Mouse (Mus musculus) megakaryocyte, embryonic 14.5 days (primary cell): ENCODE measurements around the gene Hfe2. TPM values are rescaled to one million over a fixed set of nuclear protein-coding genes. Genes with fewer than 3 reads are reported as not detected.
"Not testable (repeated sequence)": the region's sequence is repeated elsewhere in the genome, so short reads cannot be mapped to it uniquely, and the experiment has no call there.

Experiments
- H3K27me3 ChIP-seq: replicated peaks from 2 replicates; pipeline ENCODE3; 2012; ENCODE audit warnings: inconsistent platforms
- H3K36me3 ChIP-seq: replicated peaks from 2 replicates; pipeline ENCODE3; 2012; ENCODE audit warnings: low read length, inconsistent platforms, mixed read lengths
- H3K4me1 ChIP-seq: 2 replicates; pipeline ENCODE4 v1.6.1; 2012; ENCODE audit warnings: inconsistent platforms
- H3K4me3 ChIP-seq: replicated peaks from 2 replicates; pipeline ENCODE3; 2012; ENCODE audit warnings: moderate library complexity, mild to moderate bottlenecking, inconsistent platforms
- H3K9me3 ChIP-seq: 2 replicates; pipeline ENCODE4 v1.6.1; 2012; ENCODE audit warnings: inconsistent platforms
- FLI1 ChIP-seq: IDR thresholded peaks from 2 replicates; pipeline ENCODE4 v1.6.1; 2012; ENCODE audit warnings: low read length, inconsistent platforms, mixed read lengths
- GATA1 ChIP-seq: IDR thresholded peaks from 3 replicates; pipeline ENCODE4 v1.6.1; 2012; ENCODE audit warnings: mixed read lengths, low read length, inconsistent platforms, borderline replicate concordance
- polyA plus RNA-seq: library from polyadenylated mRNA; stranded (reverse); fragments of >175 nt; gene quantifications from 2 replicates; pipeline ENCODE4 v1.2.3, GENCODE M21; 2012; ENCODE audit warnings: low replicate concordance; ENCODE audit not compliant: insufficient read depth

The Hfe2 gene
- polyA plus RNA-seq, 1 experiment = 21.2 TPM

DNA sequence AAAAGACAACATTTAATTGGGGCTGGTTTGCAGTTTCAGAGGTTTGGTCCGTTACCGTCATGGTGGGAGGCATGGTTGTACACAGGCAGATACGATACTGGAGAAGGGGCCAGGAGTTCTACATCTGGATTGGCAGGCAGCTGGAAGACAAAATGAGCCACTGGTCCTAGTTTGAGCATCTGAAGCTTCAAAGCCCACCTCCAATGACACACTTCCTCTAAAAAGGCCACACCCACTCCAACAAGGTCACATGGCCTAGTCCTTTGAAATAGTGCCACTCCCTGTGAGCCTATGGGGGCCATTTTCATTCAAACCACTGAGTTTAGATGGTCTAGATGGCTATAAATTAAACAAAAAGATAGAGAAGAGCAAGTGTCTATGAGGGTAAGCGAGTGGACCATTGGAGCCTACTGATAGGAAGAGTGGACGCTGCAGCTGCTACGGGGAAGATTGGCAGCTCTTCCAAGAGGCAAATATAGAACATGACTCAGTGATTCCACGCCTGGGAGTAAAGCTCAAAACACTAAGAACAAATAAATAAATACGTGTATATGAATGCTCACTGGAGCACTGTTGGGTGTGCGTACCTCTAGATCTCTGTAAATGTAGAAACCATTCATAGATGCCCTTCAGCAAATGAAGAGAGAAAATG lies 18.4 kb upstream of the Hfe2 start:
- H3K4me1 ChIP-seq = peaks cover 25% of the 10 kb centered on the region
- TF ChIP-seq GATA1 (no peak), FLI1 (no peak)
- no peaks in the 10 kb centered on the region for H3K36me3 ChIP-seq
- H3K27me3 ChIP-seq = no peaks in the 10 kb centered on the region
- peak overlapping the region; percentile 62 for H3K4me3 ChIP-seq
- no peaks in the 10 kb centered on the region; the same call in 1 of the 2 replicates for H3K9me3 ChIP-seq

- not testable (repeated sequence) for H3K36me3 ChIP-seq, H3K4me3 ChIP-seq, H3K27me3 ChIP-seq, H3K9me3 ChIP-seq
- peaks cover 19% of the 10 kb centered on the region for H3K4me1 ChIP-seq
Measured at GRCm38 (mm10) chr3:96507966-96508365, 17.0 kb upstream of the Hfe2 start.

DNA sequence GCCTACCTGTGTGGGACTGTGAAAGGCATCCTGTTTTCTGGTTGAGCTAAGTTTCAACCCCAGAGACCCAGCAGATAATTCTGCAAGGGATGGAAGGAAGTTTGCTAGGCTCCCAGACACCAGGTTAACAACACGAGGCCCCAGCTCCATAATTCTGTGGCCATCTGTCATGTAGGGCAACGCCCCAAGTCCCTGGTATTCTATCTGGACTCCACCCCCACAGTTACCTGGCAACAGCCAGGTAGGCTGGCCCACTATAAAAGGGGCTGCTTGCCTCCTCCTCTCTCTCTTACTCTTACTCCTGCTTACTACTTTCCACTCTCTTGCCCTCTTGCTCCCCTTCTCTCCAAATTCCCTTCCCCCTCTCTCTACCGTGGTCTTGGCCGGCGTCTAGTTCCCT lies 4.8 kb upstream of the Hfe2 start:
- H3K9me3 ChIP-seq = peaks cover 6% of the 10 kb centered on the region
- peaks cover 10% of the 10 kb centered on the region for H3K4me1 ChIP-seq
- peaks cover 34% of the 10 kb centered on the region for H3K27me3 ChIP-seq
- no peak overlapping the region for H3K4me3 ChIP-seq
- no peak for TF ChIP-seq FLI1
- TF ChIP-seq GATA1 = no peak
- H3K36me3 ChIP-seq = no peaks in the 10 kb centered on the region

- Histone ChIP-seq H3K4me1 (peaks cover 20% of the 10 kb centered on the region), H3K36me3 (no peaks in the 10 kb centered on the region), H3K9me3 (peaks cover 6% of the 10 kb centered on the region), H3K4me3 (no peak overlapping the region), H3K27me3 (peaks cover 48% of the 10 kb centered on the region)
- no peak for TF ChIP-seq GATA1
- no peak for TF ChIP-seq FLI1
Measured at GRCm38 (mm10) chr3:96522149-96522548, 2.8 kb upstream of the Hfe2 start.

DNA sequence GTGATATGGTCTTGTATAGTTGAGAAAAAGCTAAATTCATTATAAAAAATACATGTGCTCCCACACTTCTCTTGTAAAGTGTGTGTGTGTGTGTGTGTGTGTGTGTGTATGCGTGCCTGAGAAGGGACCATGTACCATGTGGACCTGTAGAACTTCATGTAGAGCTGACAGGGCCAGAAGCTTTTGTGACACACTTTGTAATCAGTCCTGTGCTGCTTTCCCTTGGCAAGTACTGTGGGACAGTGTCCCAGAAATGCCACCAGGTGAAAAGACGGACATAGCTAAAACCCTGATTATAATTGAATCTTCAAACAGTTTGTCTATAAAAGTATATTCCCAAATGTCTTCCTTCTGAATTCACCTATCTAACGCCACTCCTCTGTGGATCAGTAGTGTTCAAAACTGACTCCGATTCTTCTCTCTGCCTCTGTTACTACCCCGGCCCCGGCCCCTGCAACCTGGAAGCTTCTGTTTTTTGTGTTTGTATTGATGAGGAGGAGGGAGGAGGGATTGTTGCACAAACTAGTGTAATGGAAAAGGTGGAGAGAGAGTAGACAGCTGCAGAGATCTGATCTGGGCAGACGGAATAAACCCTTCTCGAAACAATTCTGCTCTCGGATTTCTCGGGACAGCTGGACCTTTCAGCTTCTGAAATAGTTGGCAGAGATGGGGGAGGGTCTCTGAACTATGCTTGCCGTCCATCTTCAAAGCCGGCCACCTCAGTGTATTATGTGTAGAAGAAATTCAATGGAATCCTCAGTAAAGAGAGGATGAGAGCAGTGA lies 753 bp upstream of the Hfe2 start:
- H3K27me3 ChIP-seq = peaks cover 63% of the 10 kb centered on the region

DNA sequence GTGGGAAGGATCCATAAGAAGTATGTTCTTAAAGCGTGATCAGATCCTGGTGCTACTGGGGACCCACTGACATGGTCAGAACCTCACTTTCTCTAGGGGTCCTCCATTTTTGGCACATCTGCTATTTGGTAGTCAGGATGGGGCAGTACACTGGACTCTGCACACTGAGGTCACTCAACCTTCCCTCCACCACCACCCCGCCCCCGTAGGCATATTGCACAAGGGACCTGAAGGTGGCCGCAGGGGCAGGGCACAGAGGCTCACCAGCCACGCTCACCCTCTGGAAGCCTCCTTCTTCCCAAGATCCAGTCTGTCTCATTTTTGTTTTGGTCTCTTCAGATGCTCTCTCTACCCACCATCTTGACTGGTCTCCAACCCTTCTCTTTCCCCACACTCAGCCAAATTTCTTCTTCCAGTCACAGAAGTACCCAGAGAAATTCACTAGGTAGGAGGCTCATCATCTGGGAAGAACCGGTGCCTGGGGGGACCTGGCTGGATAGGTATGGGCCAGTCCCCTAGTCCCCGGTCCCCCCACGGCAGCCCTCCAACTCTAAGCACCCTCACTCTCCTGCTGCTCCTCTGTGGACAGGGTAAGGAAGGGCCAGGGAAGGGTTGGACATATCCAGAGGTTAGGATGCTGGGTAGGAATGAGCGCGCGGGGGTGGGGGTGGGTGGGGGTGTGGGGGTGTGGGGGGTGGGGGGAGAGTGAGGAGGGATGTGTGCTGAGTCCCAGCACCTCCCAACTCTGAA lies 1.2 kb downstream of the Hfe2 start:
- no peak for TF ChIP-seq FLI1
- TF ChIP-seq GATA1 = no peak
- Histone ChIP-seq H3K9me3 (0 out of 2 replicates have a peak, but pooled peaks cover 5% of the 10 kb centered on the region), H3K4me1 (peaks cover 30% of the 10 kb centered on the region), H3K4me3 (peak overlapping the region; percentile 85), H3K27me3 (peaks cover 72% of the 10 kb centered on the region), H3K36me3 (no peaks in the 10 kb centered on the region)

More for the DNA sequence above, 753 bp upstream of the Hfe2 start:
- H3K4me3 ChIP-seq = no peak overlapping the region
- no peaks in the 10 kb centered on the region for H3K36me3 ChIP-seq
- H3K4me1 ChIP-seq = peaks cover 30% of the 10 kb centered on the region
- 0 out of 2 replicates have a peak, but pooled peaks cover 5% of the 10 kb centered on the region for H3K9me3 ChIP-seq
- TF ChIP-seq FLI1 (no peak), GATA1 (no peak)

DNA sequence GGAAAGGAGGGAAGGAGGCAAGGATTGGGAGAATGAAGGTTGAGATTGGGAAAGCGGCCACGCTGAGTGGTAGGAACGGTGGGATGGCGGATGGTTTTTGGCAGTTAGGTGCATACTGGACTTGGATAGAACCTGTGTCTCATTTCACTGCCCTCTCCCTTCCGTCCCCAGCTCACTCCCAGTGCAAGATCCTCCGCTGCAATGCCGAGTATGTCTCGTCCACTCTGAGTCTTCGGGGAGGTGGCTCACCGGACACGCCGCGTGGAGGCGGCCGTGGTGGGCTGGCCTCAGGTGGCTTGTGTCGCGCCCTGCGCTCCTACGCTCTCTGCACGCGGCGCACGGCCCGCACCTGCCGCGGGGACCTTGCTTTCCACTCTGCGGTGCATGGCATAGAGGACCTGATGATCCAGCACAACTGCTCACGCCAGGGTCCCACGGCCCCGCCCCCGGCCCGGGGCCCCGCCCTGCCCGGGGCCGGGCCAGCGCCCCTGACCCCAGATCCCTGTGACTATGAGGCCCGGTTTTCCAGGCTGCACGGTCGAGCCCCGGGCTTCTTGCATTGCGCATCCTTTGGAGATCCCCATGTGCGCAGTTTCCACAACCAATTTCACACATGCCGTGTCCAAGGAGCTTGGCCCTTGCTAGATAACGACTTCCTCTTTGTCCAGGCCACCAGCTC lies 2.0 kb downstream of the Hfe2 start:
- TF ChIP-seq FLI1 = no peak
- no peak for TF ChIP-seq GATA1
- H3K27me3 ChIP-seq = peaks cover 78% of the 10 kb centered on the region

DNA sequence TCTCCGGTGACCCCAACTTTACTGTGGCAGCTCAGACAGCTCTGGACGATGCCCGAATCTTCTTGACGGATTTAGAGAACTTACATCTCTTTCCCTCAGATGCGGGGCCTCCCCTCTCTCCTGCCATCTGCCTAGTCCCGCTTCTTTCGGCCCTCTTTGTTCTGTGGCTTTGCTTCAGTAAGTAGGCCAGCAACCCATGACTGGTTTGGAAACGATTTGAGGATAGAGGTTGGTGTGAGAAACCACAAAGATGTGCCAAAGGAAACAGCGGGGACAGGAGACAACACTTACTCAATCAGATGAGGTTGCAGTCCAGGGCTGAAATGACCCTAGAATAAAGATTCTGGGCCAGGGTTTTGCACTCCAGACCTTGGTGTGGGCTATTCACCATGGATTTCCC lies 3.5 kb downstream of the Hfe2 start:
- H3K27me3 ChIP-seq = peaks cover 84% of the 10 kb centered on the region
- TF ChIP-seq GATA1 = no peak
- no peak for TF ChIP-seq FLI1
- no peak overlapping the region for H3K4me3 ChIP-seq
- no peaks in the 10 kb centered on the region for H3K36me3 ChIP-seq
- H3K4me1 ChIP-seq = peaks cover 30% of the 10 kb centered on the region
- 0 out of 2 replicates have a peak, but pooled peaks cover 5% of the 10 kb centered on the region for H3K9me3 ChIP-seq

More for the DNA sequence above, 2.0 kb downstream of the Hfe2 start:
- H3K9me3 ChIP-seq = 0 out of 2 replicates have a peak, but pooled peaks cover 5% of the 10 kb centered on the region
- H3K36me3 ChIP-seq = no peaks in the 10 kb centered on the region
- H3K4me3 ChIP-seq = peak overlapping the region; percentile 85
- H3K4me1 ChIP-seq = peaks cover 30% of the 10 kb centered on the region

DNA sequence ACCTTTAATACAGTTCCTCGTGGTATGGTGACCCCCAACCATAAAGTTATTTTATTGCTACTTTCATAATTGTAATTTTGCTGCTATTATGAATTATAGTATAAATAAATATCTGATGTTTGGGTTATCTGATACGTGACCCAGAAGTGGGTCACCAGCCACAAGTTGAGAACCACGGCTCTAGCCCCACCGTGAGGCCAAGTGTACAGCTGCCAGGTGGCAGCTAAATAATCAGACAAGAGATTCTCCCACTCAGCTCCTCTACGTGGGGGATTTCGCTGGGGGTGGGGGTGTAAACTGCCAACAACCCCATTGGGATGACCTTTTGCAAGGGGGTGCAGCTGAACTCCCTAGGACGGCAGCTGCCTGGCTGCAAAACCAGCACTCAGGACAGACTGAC lies 7.1 kb downstream of the Hfe2 start:
- H3K9me3 ChIP-seq = peaks cover 8% of the 10 kb centered on the region; the same call in 1 of the 2 replicates
- TF ChIP-seq FLI1 = no peak
- TF ChIP-seq GATA1 = no peak
- H3K4me3 ChIP-seq = no peak overlapping the region
- H3K4me1 ChIP-seq = peaks cover 12% of the 10 kb centered on the region
- H3K36me3 ChIP-seq = no peaks in the 10 kb centered on the region
- H3K27me3 ChIP-seq = peaks cover 56% of the 10 kb centered on the region
